Mouse (Mus musculus): Measurements from ENCODE around the gene Vwa7.

GRCm38 (mm10) chr17:34998526-34999430 is 17.6 kb upstream of the Vwa7 start:
- TF ChIP-seq EP300 (IDR thresholded peaks at IDR 0.05; ENCODE audit: insufficient read depth, low read depth, low read length) (no peak), POLR2A (IDR thresholded peaks at IDR 0.05; ENCODE audit: insufficient read depth, low read depth, low read length) (no peak), CTCF (IDR thresholded peaks at IDR 0.05) (no peak)

All from heart, adult 2 months (tissue).